Mouse (Mus musculus) testis, adult 2 months (tissue): Measurements from ENCODE around the gene Hmga2.

ENCODE experiments used
- CTCF ChIP-seq: fragments of 200-500 bp; IDR thresholded peaks from 2 replicates; pipeline ENCODE4 v1.5.1; 2012; ENCODE audit warnings: low read depth, mild to moderate bottlenecking, inconsistent platforms, low read length, moderate library complexity; ENCODE audit not compliant: control insufficient read depth, insufficient read depth, insufficient replicate concordance
- POLR2A ChIP-seq: fragments of 200-500 bp; IDR thresholded peaks from 2 replicates; pipeline ENCODE4 v1.6.1; 2012; ENCODE audit warnings: low read depth, mild to moderate bottlenecking, inconsistent platforms, low read length, moderate library complexity; ENCODE audit not compliant: control insufficient read depth

DNA sequence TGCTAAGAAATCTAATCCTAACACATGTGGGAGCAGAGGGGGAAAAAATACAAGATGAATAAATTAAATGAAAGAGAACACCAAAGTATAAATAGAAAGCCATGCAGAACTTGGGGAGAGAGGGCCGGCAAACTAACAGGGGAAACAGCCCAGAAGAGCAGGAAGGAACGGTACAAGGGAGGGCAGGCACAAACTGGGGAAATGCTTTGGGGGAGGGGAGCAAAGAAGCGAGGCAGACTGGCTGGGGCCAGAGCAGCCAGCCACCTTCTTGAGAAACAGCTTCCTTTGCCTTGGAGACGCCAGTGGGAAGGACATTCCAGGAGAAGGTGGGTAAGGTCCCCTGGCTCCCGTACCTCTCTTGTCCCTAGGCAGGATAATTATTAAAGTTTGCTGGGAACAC, 14.5 kb downstream of the Hmga2 start:
- no peak for TF ChIP-seq CTCF
- no peak for TF ChIP-seq POLR2A
